Mouse (Mus musculus) hindbrain, embryonic 12.5 days (tissue): ENCODE measurements around the gene Hs3st6. TPM values are rescaled to one million over a fixed set of nuclear protein-coding genes. Genes with fewer than 3 reads are reported as not detected.

Experiments
- ATAC-seq: fragments of 200-750 bp; cut with Nextera tagmentation; 2 replicates; pipeline ENCODE4 v1.8.0; 2017; ENCODE audit warnings: moderate TSS enrichment; ENCODE audit not compliant: low FRiP score
- H3K27ac ChIP-seq: fragments of 300-500 bp; sonication (generic); 2 replicates; pipeline ENCODE4 v1.5.1; 2016; ENCODE audit warnings: mild to moderate bottlenecking
- H3K27me3 ChIP-seq: fragments of 300-500 bp; sonication (generic); 2 replicates; pipeline ENCODE4 v1.6.1; 2016; ENCODE audit warnings: mild to moderate bottlenecking
- H3K36me3 ChIP-seq: fragments of 300-500 bp; sonication (generic); 2 replicates; pipeline ENCODE4 v1.6.1; 2016; ENCODE audit warnings: mild to moderate bottlenecking
- H3K4me1 ChIP-seq: fragments of 300-500 bp; sonication (generic); 2 replicates; pipeline ENCODE4 v1.6.1; 2016
- H3K4me2 ChIP-seq: fragments of 300-500 bp; sonication (generic); replicated peaks from 2 replicates; pipeline ENCODE4 v1.6.1; 2016; ENCODE audit warnings: mild to moderate bottlenecking
- H3K4me3 ChIP-seq: fragments of 300-500 bp; sonication (generic); 2 replicates; pipeline ENCODE4 v1.5.1; 2016; ENCODE audit warnings: mild to moderate bottlenecking
- H3K9ac ChIP-seq: fragments of 300-500 bp; sonication (generic); 2 replicates; pipeline ENCODE4 v1.6.1; 2016; ENCODE audit warnings: mild to moderate bottlenecking, moderate library complexity
- H3K9me3 ChIP-seq: fragments of 300-500 bp; sonication (generic); replicated peaks from 2 replicates; pipeline ENCODE4 v1.6.1; 2016; ENCODE audit warnings: mild to moderate bottlenecking
- WGBS: fragments of 180-500 bp; shearing (Covaris S2); methylation state at CpG from one replicate; pipeline ENCODE4 v1.1.7; 2016; 5-methylcytosine and 5-hydroxymethylcytosine counted together
- polyA plus RNA-seq: library from polyadenylated mRNA; unstranded; fragments of >200 nt; fragmentation: Nextera tagmentation; extraction: Ambion mirVana; gene quantifications from 2 replicates; pipeline ENCODE4 v1.2.1, GENCODE M21; 2016

Gene Hs3st6
- polyA plus RNA-seq, 1 experiment from 2014 or later: 4.8 TPM

DNA sequence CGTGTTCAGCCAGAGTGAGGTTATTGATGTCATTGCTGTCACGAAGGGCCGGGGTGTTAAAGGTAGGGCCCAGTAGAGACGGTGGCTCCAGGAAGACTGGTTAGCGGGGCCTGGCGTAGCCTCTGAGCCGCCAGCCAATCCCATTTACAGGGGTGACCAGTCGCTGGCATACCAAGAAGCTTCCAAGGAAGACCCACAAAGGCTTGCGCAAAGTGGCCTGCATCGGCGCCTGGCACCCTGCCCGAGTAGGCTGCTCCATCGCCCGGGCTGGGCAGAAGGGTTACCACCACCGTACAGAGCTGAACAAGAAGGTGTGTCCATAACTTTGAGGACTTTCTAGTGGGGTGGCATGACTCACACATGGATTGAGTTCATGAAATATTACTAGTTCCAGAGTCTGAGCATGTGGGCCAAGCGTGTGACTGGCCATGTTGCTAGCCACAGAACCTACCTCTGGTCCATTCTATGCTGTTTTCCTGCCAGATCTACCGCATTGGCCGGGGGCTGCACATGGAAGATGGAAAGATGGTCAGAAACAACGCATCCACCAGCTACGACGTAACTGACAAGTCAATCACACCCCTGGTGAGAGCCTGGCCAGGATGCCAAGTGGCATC lies 19.2 kb upstream of the Hs3st6 start:
- Histone ChIP-seq H3K9me3 (no peaks in the 10 kb centered on the region), H3K27ac (no peak overlapping the region), H3K4me3 (no peak overlapping the region), H3K4me1 (peaks cover 15% of the 10 kb centered on the region), H3K36me3 (no peaks in the 10 kb centered on the region), H3K4me2 (no peak overlapping the region), H3K27me3 (peaks cover 10% of the 10 kb centered on the region; the same call in 1 of the 2 replicates), H3K9ac (no peak overlapping the region)
- no peak for ATAC-seq
- WGBS: 91% methylated on average over 21 of the region's 21 CpGs

DNA sequence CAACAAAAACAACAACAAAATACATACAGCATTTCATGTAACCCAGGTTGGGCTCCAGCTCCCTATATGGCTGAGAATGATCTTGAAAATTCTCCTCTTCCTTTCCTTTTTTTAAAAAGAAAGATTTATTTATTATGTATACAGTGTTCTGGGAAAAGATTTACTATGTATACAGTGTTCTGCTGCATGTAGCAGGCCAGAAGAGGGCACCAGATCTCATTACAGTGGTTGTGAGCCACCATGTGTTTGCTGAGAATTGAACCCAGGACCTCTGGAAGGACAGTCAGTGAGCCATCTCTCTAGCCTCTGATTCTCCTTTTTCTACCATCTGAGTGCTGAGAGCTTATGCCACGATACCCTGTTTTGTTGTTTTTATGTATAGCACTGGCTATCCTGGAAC lies 18.3 kb upstream of the Hs3st6 start:
- Histone ChIP-seq H3K9ac (no peak overlapping the region), H3K4me1 (peaks cover 15% of the 10 kb centered on the region), H3K27me3 (peaks cover 10% of the 10 kb centered on the region; the same call in 1 of the 2 replicates), H3K4me3 (no peak overlapping the region), H3K9me3 (no peaks in the 10 kb centered on the region), H3K4me2 (no peak overlapping the region), H3K27ac (no peak overlapping the region), H3K36me3 (0 out of 2 replicates have a peak, but pooled peaks cover under 1% of the 10 kb centered on the region)
- WGBS: 81% methylated on average over 1 of the region's 1 CpGs
- ATAC-seq: no peak

DNA sequence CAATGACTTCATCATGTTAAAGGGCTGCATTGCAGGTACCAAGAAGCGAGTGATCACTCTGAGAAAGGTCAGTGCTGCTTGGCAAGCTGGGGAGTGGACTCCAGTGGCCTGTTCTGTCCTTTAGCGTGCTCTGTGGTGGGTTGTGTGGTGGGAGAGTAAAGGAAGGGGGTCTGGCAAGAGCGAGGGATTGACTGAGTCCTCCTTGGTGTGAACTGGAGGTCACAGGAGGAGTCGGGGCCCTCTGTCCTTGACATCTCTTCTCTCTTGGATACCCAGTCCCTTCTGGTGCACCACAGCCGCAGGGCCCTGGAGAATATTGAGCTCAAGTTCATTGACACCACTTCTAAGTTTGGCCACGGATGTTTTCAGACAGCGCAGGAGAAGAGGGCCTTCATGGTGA lies 17.3 kb upstream of the Hs3st6 start:
- Histone ChIP-seq H3K27me3 (peaks cover 10% of the 10 kb centered on the region; the same call in 1 of the 2 replicates), H3K4me3 (no peak overlapping the region), H3K9ac (no peak overlapping the region), H3K36me3 (0 out of 2 replicates have a peak, but pooled peaks cover 7% of the 10 kb centered on the region), H3K9me3 (no peaks in the 10 kb centered on the region), H3K27ac (0 out of 2 replicates have a peak overlapping the region, but pooled peaks have one; percentile 44), H3K4me2 (no peak overlapping the region), H3K4me1 (peaks cover 15% of the 10 kb centered on the region)
- WGBS: 85% methylated on average over 7 of the region's 7 CpGs
- ATAC-seq: no peak; the same call in 1 of the 2 replicates

DNA sequence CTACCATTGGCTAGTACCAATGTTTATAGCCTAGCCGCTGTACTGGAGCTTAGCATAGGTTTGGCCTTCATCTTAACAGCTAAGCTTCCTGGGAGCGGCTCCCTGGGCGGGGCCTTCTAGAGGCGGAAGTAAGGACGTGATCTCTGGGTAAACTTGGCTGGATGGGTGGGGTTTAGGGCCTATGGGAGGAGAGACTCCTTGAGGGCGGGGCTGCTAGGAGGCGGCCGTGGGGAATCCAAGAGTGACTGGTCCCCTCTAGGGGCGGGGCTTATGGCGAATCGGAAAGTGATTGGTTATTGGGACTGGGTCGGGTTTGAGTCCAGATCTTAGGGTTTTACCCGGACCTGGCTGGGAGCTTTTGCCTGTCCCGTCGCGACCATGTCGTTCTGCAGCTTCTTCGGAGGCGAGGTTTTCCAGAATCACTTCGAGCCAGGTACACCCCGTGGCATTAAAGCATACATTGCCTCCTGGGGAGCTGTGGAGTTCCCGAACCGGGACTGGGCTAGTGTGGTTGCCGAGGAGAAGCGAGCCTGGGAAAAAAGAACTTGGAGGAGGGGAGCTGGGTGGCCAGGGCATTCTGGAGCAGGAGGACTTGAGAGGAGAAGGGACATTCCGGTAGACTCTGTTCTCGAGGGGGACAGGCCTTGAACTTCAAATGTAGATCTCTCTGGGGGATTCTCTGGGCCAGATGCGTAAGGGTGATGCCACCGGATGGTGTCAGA lies 16.3 kb upstream of the Hs3st6 start, which contains the start of gene Msrb1:
Gene Msrb1 (plus strand): TSS at position 313 of the 722 bp plus-strand sequence.
- peak; percentile 95 for ATAC-seq
- peaks cover 10% of the 10 kb centered on the region; the same call in 1 of the 2 replicates for H3K27me3 ChIP-seq
- peak within 1 kb of the TSS; percentile 61 for H3K9ac ChIP-seq
- H3K36me3 ChIP-seq: peaks cover 14% of the 10 kb centered on the region; the same call in 1 of the 2 replicates
- H3K27ac ChIP-seq: 0 out of 2 replicates have a peak within 1 kb of the TSS, but pooled peaks have one; percentile 44
- no peaks in the 10 kb centered on the region for H3K9me3 ChIP-seq
- WGBS: under 1% methylated on average over 29 of the region's 29 CpGs
- peak within 1 kb of the TSS; percentile 72 for H3K4me2 ChIP-seq
- peaks cover 15% of the 10 kb centered on the region for H3K4me1 ChIP-seq
- peak within 1 kb of the TSS; percentile 49 for H3K4me3 ChIP-seq

DNA sequence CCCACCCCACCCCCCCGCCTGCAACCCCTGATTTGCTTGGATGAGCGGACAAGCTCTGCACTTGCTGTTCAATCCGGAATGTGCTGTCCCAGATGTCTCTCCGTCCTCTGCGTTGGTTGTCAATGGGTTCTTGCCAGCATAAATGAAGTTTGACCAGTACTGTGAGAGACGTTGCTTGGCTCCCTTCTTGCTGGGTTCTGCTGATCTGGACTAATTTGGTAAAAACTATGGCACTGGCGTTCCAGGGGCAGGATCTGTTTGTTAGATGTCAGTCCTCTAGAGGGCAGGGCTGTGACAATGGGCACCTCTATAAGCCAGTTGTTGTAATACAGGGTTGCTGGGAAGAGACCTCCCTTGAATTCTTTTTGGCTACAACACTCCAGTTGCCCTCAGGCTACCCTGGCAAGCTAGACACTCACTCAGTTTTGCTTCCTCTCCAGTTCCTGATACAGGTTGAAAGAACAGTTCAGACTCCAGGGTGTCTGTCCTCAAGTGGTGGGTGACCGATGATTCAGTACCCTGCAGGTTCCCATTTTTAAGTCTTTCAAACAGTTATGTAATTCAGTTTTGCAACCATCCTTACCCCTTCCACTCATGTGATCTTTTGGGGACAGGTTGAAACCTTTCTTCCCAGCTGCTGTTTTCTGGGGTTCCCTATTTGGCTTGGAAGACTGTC lies 15.5 kb upstream of the Hs3st6 start:
- H3K4me2 ChIP-seq: peak overlapping the region; percentile 72
- WGBS: 23% methylated on average over 8 of the region's 8 CpGs
- H3K27ac ChIP-seq: no peak overlapping the region
- no peaks in the 10 kb centered on the region for H3K9me3 ChIP-seq
- no peak for ATAC-seq
- peak overlapping the region; percentile 61 for H3K9ac ChIP-seq
- H3K27me3 ChIP-seq: peaks cover 2% of the 10 kb centered on the region; the same call in 1 of the 2 replicates
- H3K4me3 ChIP-seq: peak overlapping the region; percentile 49
- H3K36me3 ChIP-seq: peaks cover 18% of the 10 kb centered on the region; the same call in 1 of the 2 replicates
- H3K4me1 ChIP-seq: peaks cover 15% of the 10 kb centered on the region

DNA sequence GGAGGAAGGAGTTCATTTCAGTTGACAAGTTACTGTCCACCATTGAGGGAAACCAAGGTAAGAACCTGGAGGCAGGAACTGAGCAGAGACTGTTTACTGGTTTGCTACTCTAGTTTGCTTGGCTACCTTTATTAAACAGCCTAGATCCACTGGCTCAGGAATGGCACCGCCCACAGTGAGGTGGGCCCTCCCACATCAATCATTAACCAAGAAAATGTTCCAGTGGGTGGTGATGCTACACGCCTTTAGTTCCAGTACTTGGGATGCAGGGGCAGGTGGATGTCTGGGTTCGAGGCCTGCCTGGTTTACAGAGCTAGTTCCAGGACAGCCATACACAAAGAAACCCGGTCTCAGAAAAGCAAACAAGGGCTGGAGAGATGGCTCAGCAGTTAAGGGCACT lies 14.6 kb upstream of the Hs3st6 start:
- Histone ChIP-seq H3K4me1 (peaks cover 15% of the 10 kb centered on the region), H3K9me3 (no peaks in the 10 kb centered on the region), H3K36me3 (peaks cover 18% of the 10 kb centered on the region; the same call in 1 of the 2 replicates), H3K27ac (no peak overlapping the region), H3K4me3 (no peak overlapping the region), H3K4me2 (no peak overlapping the region), H3K27me3 (no peaks in the 10 kb centered on the region; the same call in 1 of the 2 replicates), H3K9ac (no peak overlapping the region)
- ATAC-seq: no peak
- WGBS: 84% methylated on average over 4 of the region's 4 CpGs

DNA sequence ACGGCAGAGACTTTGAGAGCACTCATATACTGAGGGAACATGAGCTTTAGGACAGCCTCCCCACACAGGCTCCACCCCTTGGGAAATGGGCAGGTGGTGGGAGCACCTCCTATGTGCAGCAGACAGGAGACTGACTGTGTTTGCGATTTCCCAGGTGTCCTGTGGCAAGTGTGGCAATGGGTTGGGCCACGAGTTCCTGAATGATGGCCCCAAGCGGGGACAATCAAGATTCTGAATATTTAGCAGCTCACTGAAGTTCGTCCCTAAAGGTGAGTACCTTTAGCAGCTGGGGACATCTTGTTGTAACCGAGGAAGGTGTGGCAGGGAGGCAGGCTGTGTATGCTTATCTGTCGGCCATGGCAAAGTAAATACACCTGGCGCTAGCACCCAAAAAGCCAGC lies 12.9 kb upstream of the Hs3st6 start:
- Histone ChIP-seq H3K27me3 (no peaks in the 10 kb centered on the region), H3K9me3 (no peaks in the 10 kb centered on the region), H3K4me1 (peaks cover 15% of the 10 kb centered on the region), H3K36me3 (peaks cover 18% of the 10 kb centered on the region; the same call in 1 of the 2 replicates), H3K4me3 (no peak overlapping the region), H3K9ac (no peak overlapping the region), H3K27ac (no peak overlapping the region), H3K4me2 (no peak overlapping the region)
- WGBS: 85% methylated on average over 8 of the region's 8 CpGs
- no peak for ATAC-seq

DNA sequence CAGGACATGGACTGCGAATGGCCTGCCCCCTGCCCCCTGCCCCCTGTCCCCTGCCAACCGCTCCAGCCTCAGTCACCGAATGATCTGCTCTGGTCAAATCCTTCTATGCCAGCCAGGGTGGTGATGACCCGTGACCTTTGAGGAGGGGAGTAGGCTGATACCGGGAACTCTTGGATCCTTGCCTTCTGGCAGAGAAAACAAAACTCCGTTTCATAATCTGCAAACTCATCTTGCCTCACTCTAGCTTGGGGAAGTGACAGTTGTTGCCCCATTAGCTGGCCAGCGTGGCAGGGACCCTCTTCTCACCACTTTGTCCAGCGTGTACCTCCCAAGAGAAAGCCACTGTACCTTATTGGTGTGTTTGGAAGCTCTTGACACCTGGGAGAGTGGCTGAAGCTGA lies 10.5 kb upstream of the Hs3st6 start:
- H3K4me1 ChIP-seq: peaks cover 3% of the 10 kb centered on the region
- H3K4me3 ChIP-seq: no peak overlapping the region
- ATAC-seq: no peak
- peaks cover 7% of the 10 kb centered on the region; the same call in 1 of the 2 replicates for H3K27me3 ChIP-seq
- H3K9me3 ChIP-seq: no peaks in the 10 kb centered on the region
- H3K4me2 ChIP-seq: no peak overlapping the region
- WGBS: 86% methylated on average over 8 of the region's 8 CpGs
- no peak overlapping the region for H3K9ac ChIP-seq
- H3K27ac ChIP-seq: no peak overlapping the region
- H3K36me3 ChIP-seq: peaks cover 18% of the 10 kb centered on the region; the same call in 1 of the 2 replicates

DNA sequence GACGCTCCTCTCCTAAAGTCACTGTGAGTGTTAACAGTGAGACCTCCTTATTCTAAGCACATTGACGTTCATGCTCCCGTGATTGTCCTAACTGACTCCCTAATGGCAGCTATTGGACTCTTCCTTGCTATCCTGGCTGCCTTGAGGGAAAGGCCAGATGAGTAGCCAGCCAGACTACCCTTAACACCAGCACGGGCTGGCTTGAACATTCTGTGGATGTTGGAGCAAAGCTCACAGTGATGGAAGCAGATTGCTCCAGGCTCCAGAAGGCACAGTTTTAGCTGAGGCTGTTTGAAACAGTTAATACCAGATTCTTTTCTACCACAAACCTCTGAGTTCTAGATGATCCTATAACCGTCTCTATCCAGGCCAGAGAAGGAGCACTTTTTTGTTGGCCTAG lies 8.9 kb upstream of the Hs3st6 start:
- Histone ChIP-seq H3K9me3 (no peaks in the 10 kb centered on the region), H3K36me3 (peaks cover 18% of the 10 kb centered on the region; the same call in 1 of the 2 replicates), H3K27ac (no peak overlapping the region), H3K4me1 (no peaks in the 10 kb centered on the region), H3K4me2 (no peak overlapping the region), H3K27me3 (peaks cover 11% of the 10 kb centered on the region), H3K9ac (no peak overlapping the region), H3K4me3 (no peak overlapping the region)
- ATAC-seq: no peak
- 78% methylated on average over 5 of the region's 5 CpGs for WGBS

DNA sequence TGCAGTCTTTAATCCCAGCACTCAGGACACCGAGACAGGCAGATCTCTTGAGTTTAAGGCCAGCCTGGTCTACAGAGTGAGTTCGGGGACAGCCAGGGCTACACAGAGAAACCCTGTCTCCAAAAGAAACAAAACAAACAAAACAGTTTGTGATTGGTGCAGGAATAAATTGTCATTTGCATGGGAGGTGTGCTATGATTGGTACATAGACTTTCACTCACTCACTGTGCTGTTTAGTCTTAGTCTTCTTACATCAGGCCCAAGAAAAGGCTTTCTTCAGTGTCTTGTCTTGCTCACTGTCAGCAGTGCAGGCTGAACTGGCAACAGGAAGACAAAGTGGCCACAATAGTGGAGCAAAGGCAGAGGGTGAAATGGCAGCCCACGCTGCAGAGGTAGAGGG lies 8.4 kb upstream of the Hs3st6 start:
- no peaks in the 10 kb centered on the region for H3K4me1 ChIP-seq
- WGBS: 73% methylated on average over 3 of the region's 3 CpGs
- H3K9ac ChIP-seq: no peak overlapping the region

DNA sequence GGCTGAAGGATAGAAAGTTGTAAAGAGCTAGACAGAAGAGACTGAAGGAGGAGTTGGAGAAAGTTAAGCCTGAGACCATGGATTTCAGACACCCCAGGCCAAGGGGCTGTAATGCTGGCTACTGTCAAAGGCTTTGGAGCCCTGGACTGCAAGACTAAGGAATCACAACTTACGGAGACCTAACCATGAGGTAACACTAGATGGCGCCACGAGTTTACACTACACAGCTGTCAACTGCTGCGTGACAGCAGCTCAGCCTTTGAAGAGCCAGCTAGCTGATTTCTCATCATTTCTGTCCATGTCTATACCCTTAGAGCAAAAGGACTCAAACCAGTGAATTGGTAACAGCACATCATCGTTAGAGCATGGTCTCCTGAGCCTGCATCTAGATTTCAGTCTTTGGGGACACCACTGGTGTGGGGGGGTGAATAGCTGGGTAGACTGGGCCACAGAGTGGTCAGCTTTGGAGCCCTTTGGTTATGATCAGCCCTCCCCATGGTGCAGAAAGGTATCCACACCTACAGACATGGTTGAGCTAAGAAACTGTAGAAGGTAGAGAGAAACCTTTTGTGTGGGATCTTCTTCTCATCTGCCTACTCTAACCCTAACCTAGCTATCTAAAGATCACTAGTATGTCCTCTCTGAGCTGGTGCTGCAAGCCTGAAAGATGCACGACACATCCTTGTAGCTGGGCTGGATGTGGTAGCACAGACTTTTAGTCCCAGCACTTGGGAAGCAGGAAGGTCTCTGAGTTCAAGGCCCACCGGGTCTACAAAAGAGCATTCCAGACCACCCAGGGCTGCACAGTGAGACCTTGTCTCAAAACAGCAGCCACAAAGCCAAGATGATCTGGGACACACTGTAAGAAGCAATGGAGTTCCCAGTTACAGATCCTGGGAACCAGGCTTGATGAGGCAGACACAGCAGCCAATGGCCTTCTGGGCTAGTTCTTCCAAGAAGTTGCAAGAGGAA lies 7.0 kb upstream of the Hs3st6 start:
- no peak overlapping the region for H3K27ac ChIP-seq
- ATAC-seq: peak; percentile 67; the same call in 1 of the 2 replicates
- no peaks in the 10 kb centered on the region for H3K9me3 ChIP-seq
- H3K36me3 ChIP-seq: peaks cover 9% of the 10 kb centered on the region; the same call in 1 of the 2 replicates
- H3K9ac ChIP-seq: no peak overlapping the region
- no peak overlapping the region for H3K4me2 ChIP-seq
- no peaks in the 10 kb centered on the region for H3K4me1 ChIP-seq
- WGBS: 20% methylated on average over 7 of the region's 7 CpGs
- no peak overlapping the region for H3K4me3 ChIP-seq
- peaks cover 27% of the 10 kb centered on the region for H3K27me3 ChIP-seq

More for the DNA sequence above, 8.4 kb upstream of the Hs3st6 start:
- Histone ChIP-seq H3K27ac (no peak overlapping the region), H3K36me3 (peaks cover 18% of the 10 kb centered on the region; the same call in 1 of the 2 replicates), H3K4me2 (no peak overlapping the region), H3K4me3 (no peak overlapping the region), H3K27me3 (peaks cover 15% of the 10 kb centered on the region), H3K9me3 (no peaks in the 10 kb centered on the region)
- no peak for ATAC-seq
